Mouse (Mus musculus) ES-E14 (cell line): ENCODE data around the gene Ranbp10. TPM values are rescaled to one million over a fixed set of nuclear protein-coding genes. Genes with fewer than 3 reads are reported as not detected.

Source experiments
- DNase-seq: peaks from one replicate; pipeline ENCODE4 v3.0.0-alpha.2; 2013; ENCODE audit warnings: low read depth, low spot score
- H3K27ac ChIP-seq: 2 replicates; pipeline ENCODE4 v1.5.1; 2012; ENCODE audit warnings: low read depth, mild to moderate bottlenecking, low read length, moderate library complexity, mixed read lengths; ENCODE audit not compliant: poor library complexity, insufficient read depth, severe bottlenecking
- H3K36me3 ChIP-seq: 2 replicates; pipeline ENCODE4 v1.6.1; 2012; ENCODE audit warnings: mild to moderate bottlenecking, low read length, moderate library complexity, mixed read lengths; ENCODE audit not compliant: control insufficient read depth, poor library complexity, insufficient read depth, severe bottlenecking
- H3K4me1 ChIP-seq, 2 experiments: fragments of 150-350 bp in 1 of 2; sonication (generic) in 1 of 2; 2 replicates each; pipeline ENCODE4 v1.6.1; 2012; ENCODE audit warnings: low read length in 2 of 2, mild to moderate bottlenecking in 1 of 2, mixed read lengths in 1 of 2; ENCODE audit not compliant: control insufficient read depth in 2 of 2, insufficient read depth in 2 of 2, poor library complexity in 1 of 2
- H3K4me3 ChIP-seq, 2 experiments: fragments of 150-350 bp in 1 of 2; sonication (generic) in 1 of 2; 2 replicates each; pipeline ENCODE4 v1.5.1; 2012; ENCODE audit warnings: low read length in 2 of 2, low read depth in 1 of 2, mild to moderate bottlenecking in 1 of 2, mixed read lengths in 1 of 2; ENCODE audit not compliant: insufficient read depth in 1 of 2, poor library complexity in 1 of 2, severe bottlenecking in 1 of 2
- H3K9ac ChIP-seq: 2 replicates; pipeline ENCODE4 v1.6.1; 2012; ENCODE audit warnings: low read depth, mild to moderate bottlenecking, low read length, mixed read lengths; ENCODE audit not compliant: poor library complexity, insufficient read depth, severe bottlenecking
- H3K9me3 ChIP-seq: fragments of 150-350 bp; sonication (generic); 2 replicates; pipeline ENCODE4 v1.6.1; 2012; ENCODE audit warnings: low read depth, mild to moderate bottlenecking, low read length; ENCODE audit not compliant: control insufficient read depth, insufficient read depth
- CHD2 ChIP-seq: IDR thresholded peaks from 2 replicates; pipeline ENCODE4 v1.6.1; 2014; ENCODE audit warnings: mild to moderate bottlenecking, low read depth, low read length, inconsistent platforms
- HCFC1 ChIP-seq: IDR thresholded peaks from 2 replicates; pipeline ENCODE4 v1.6.1; 2012; ENCODE audit warnings: low read length, inconsistent platforms, borderline replicate concordance; ENCODE audit not compliant: insufficient read depth
- MAFK ChIP-seq: IDR thresholded peaks from 2 replicates; pipeline ENCODE4 v1.6.1; 2014; ENCODE audit warnings: mild to moderate bottlenecking, low read depth, low read length, inconsistent platforms; ENCODE audit not compliant: insufficient read depth
- ZC3H11A ChIP-seq: IDR thresholded peaks from 2 replicates; pipeline ENCODE4 v1.6.1; 2012; ENCODE audit warnings: low read depth, mild to moderate bottlenecking, inconsistent platforms, low read length, borderline replicate concordance
- ZNF384 ChIP-seq: IDR thresholded peaks from 2 replicates; pipeline ENCODE4 v1.6.1; 2012; ENCODE audit warnings: low read depth, low read length, inconsistent platforms
- in situ Hi-C, 2 experiments: fragments of 600-800 bp; cut with MboI; formaldehyde crosslinking; loops; one replicate each; pipeline ENCODE4 v1.15.1; 2025; ENCODE audit warnings: low sequenced_read_pairs in 2 of 2, inconsistent platforms in 1 of 2; ENCODE audit not compliant: unreplicated experiment in 2 of 2
- total RNA-seq: library from RNA; depleted of rRNA; stranded (reverse); fragments of 300-350 nt; gene quantifications from 2 replicates; pipeline ENCODE4 v1.2.3, GENCODE M21; 2012

Gene Ranbp10
- total RNA-seq, 1 experiment = 13.7 TPM

GRCm38 (mm10) chr8:105807766-105808165 lies 19.4 kb downstream of the Ranbp10 start:
- DNase-seq = no peak
- H3K9ac ChIP-seq = no peak overlapping the region
- no peaks in the 10 kb centered on the region for H3K4me1 ChIP-seq
- TF ChIP-seq CHD2 = no peak
- no peak for TF ChIP-seq MAFK
- TF ChIP-seq ZNF384 = no peak
- TF ChIP-seq ZC3H11A = no peak
- TF ChIP-seq HCFC1 = no peak
- H3K27ac ChIP-seq = no peak overlapping the region
- H3K36me3 ChIP-seq = peaks cover 2% of the 10 kb centered on the region
- no peak overlapping the region for H3K4me3 ChIP-seq
- H3K9me3 ChIP-seq = no peaks in the 10 kb centered on the region
- in situ Hi-C loops = no loop called here

DNA sequence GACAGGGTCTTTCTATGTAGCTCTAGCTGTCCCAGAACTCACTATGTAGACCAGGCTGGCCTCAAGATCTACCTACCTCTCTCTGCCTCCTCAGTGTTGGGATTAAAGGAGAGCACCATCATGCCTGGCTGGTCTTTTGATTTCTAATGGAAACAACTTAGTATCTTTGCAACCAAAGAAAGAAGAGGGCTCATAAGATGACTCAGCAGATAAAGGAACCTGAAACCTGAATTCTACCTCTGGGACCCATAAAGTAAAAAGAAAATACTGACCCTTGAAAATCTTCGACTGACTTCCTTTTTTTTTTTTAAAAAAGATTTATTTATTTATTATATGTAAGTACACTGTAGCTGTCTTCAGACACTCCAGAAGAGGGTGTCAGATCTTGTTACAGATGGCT lies 21.2 kb downstream of the Ranbp10 start:
- Histone ChIP-seq H3K27ac (no peak overlapping the region), H3K9me3 (no peaks in the 10 kb centered on the region), H3K4me3 (no peak overlapping the region), H3K36me3 (peaks cover under 1% of the 10 kb centered on the region), H3K4me1 (no peaks in the 10 kb centered on the region), H3K9ac (no peak overlapping the region)
- in situ Hi-C loops = no loop called here
- no peak for DNase-seq
- no peak for TF ChIP-seq CHD2
- TF ChIP-seq ZC3H11A = no peak
- TF ChIP-seq HCFC1 = no peak
- TF ChIP-seq ZNF384 = no peak
- TF ChIP-seq MAFK = no peak

DNA sequence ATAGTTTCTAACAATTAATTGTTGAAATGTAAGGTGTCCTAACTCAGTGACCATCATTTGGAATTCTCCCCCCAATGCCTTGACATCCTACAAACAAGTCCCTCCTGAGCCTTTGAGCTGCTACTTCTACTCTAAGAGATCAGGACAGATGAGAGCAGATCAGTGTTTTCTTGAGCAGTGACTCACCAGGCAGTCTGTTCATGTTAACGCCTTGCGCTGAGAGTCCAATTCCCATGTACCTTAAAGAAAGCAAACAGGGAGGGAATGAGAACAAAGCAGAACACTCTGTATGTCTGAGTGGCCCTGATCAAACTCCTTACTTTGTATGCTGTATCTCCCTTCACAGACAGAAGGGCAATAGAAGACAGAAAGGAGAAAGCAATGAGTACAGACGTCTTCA lies 21.8 kb downstream of the Ranbp10 start:
- no peaks in the 10 kb centered on the region for H3K9me3 ChIP-seq
- no peak overlapping the region for H3K4me3 ChIP-seq
- no peak for DNase-seq
- H3K27ac ChIP-seq = no peak overlapping the region
- in situ Hi-C loops = no loop called here
- H3K9ac ChIP-seq = no peak overlapping the region; the same call in 1 of the 2 replicates
- no peaks in the 10 kb centered on the region for H3K4me1 ChIP-seq
- TF ChIP-seq ZC3H11A = no peak
- no peak for TF ChIP-seq ZNF384
- TF ChIP-seq HCFC1 = no peak
- no peak for TF ChIP-seq CHD2
- no peak for TF ChIP-seq MAFK
- no peaks in the 10 kb centered on the region; the same call in 1 of the 2 replicates for H3K36me3 ChIP-seq

DNA sequence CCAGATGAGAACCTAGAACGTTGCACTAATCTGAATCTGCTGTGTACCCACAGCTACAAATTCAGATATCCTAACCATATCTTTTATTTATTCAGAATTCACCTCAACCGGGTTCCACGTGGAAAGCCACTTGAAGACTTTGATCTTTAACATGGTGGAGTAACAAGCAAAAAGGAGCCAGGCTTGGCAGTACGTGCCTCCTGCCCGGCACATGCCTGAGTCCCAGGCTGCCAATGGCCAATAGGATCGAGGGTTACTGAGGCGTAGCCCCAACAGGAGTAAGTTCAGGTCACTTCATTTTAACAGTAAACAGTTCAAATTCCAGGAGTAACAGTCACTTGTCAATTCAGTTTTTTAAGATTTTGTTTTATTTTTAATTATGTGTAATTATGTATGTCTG lies 22.4 kb downstream of the Ranbp10 start:
- Histone ChIP-seq H3K9me3 (no peaks in the 10 kb centered on the region), H3K9ac (no peak overlapping the region), H3K4me3 (no peak overlapping the region), H3K36me3 (no peaks in the 10 kb centered on the region; the same call in 1 of the 2 replicates), H3K4me1 (0 out of 4 replicates have a peak, but pooled peaks cover 0 to 2% of the 10 kb centered on the region in 2 experiments), H3K27ac (no peak overlapping the region)
- in situ Hi-C loops = no loop called here
- DNase-seq = no peak
- TF ChIP-seq MAFK (no peak), CHD2 (no peak), HCFC1 (no peak), ZNF384 (no peak), ZC3H11A (no peak)

DNA sequence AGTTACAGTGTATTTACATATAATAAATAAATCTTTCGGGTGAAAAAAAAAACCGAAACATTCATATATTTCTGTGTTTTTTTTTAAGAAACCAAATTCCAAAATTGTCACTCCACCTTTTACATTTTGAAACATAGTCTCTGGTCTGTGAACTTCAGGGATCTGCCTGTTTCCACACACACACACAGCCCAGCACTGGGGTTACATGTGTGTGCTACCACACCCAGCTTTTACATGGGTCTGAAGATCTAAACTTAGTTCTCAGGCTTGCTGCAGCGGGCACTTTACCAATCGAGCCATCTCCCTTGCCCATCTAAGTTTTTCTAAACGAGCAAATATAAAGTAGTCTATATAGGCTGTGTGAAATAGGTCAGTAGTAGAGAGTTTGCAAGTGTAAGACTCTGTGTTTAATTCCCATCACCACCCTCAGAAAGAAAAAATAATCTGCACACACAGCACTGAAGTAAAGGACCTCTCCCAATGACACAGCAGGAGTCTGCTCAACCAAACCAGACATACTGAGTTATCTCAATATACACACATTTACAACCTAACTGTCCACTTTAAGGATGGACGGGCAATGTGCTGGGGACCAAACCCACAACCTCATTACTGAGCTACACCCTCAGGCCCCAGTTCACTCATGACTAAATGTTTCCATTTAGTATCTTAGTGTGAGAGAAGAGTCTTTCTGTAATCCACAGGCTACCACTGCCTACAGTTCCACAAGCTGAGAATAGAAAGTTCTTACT lies 25.8 kb downstream of the Ranbp10 start:
- H3K4me1 ChIP-seq = peaks cover 3 to 12% of the 10 kb centered on the region in 2 experiments; a peak in 3 of 4 replicates
- no peak overlapping the region for H3K9ac ChIP-seq
- in situ Hi-C loops = no loop called here
- H3K36me3 ChIP-seq = no peaks in the 10 kb centered on the region; the same call in 1 of the 2 replicates
- DNase-seq = no peak
- TF ChIP-seq MAFK (no peak), ZNF384 (no peak), CHD2 (no peak), ZC3H11A (no peak), HCFC1 (no peak)
- no peak overlapping the region for H3K27ac ChIP-seq
- no peak overlapping the region for H3K4me3 ChIP-seq
- H3K9me3 ChIP-seq = no peaks in the 10 kb centered on the region
